Mouse (Mus musculus): ENCODE results near the gene Otud3.
"Not testable (repeated sequence)": the region's sequence is repeated elsewhere in the genome, so short reads cannot be mapped to it uniquely, and the experiment has no call there.

Gene Otud3

GRCm38 (mm10) chr4:138913797-138914196 lies at the start of gene Otud3:
Gene Otud3, minus strand, starts transcription at chr4:138913945.
- DNase-seq (ENCODE audit: extremely low spot score): peak; percentile 95

- no peak for DNase-seq (ENCODE audit: extremely low spot score)
Measured at GRCm38 (mm10) chr4:138962719-138963118, 49.0 kb upstream of the Otud3 start.

GRCm38 (mm10) chr4:138959926-138960325 lies 46.2 kb upstream of the Otud3 start:
- DNase-seq (ENCODE audit: extremely low spot score): no peak

GRCm38 (mm10) chr4:138959120-138959519 lies 45.4 kb upstream of the Otud3 start:
- no peak for DNase-seq (ENCODE audit: extremely low spot score)

GRCm38 (mm10) chr4:138958612-138959011 lies 44.9 kb upstream of the Otud3 start:
- no peak for DNase-seq (ENCODE audit: extremely low spot score)

GRCm38 (mm10) chr4:138948257-138948656 lies 34.5 kb upstream of the Otud3 start:
- no peak for DNase-seq (ENCODE audit: extremely low spot score)

- DNase-seq (ENCODE audit: extremely low spot score): peak; percentile 70
Measured at GRCm38 (mm10) chr4:138943730-138944129, 30.0 kb upstream of the Otud3 start.

- no peak for DNase-seq (ENCODE audit: extremely low spot score)
Measured at GRCm38 (mm10) chr4:138941966-138942365, 28.2 kb upstream of the Otud3 start.

- DNase-seq (ENCODE audit: extremely low spot score): no peak
Measured at GRCm38 (mm10) chr4:138941401-138941800, 27.7 kb upstream of the Otud3 start.

- DNase-seq (ENCODE audit: extremely low spot score): no peak
Measured at GRCm38 (mm10) chr4:138939481-138939880, 25.7 kb upstream of the Otud3 start.

- DNase-seq (ENCODE audit: extremely low spot score): no peak
Measured at GRCm38 (mm10) chr4:138938495-138939269, 24.9 kb upstream of the Otud3 start.

GRCm38 (mm10) chr4:138934456-138935145 lies 20.9 kb upstream of the Otud3 start:
- no peak for DNase-seq (ENCODE audit: extremely low spot score)

- DNase-seq (ENCODE audit: extremely low spot score): no peak
Measured at GRCm38 (mm10) chr4:138933862-138934261, 20.1 kb upstream of the Otud3 start.

GRCm38 (mm10) chr4:138925561-138925960 lies 11.8 kb upstream of the Otud3 start:
- DNase-seq (ENCODE audit: extremely low spot score): no peak

GRCm38 (mm10) chr4:138922131-138922459 lies 8.3 kb upstream of the Otud3 start:
- peak; percentile 92 for DNase-seq (ENCODE audit: extremely low spot score)

- DNase-seq (ENCODE audit: extremely low spot score): no peak
Measured at GRCm38 (mm10) chr4:138921254-138922130, 7.7 kb upstream of the Otud3 start.

- DNase-seq (ENCODE audit: extremely low spot score): no peak
Measured at GRCm38 (mm10) chr4:138917282-138917681, 3.5 kb upstream of the Otud3 start.

- DNase-seq (ENCODE audit: extremely low spot score): no peak
Measured at GRCm38 (mm10) chr4:138913141-138913787, 481 bp downstream of the Otud3 start.

GRCm38 (mm10) chr4:138905624-138906337 lies 8.0 kb downstream of the Otud3 start:
- DNase-seq (ENCODE audit: extremely low spot score): no peak

GRCm38 (mm10) chr4:138899361-138899760 lies 14.4 kb downstream of the Otud3 start:
- DNase-seq (ENCODE audit: extremely low spot score): no peak

GRCm38 (mm10) chr4:138893789-138894188 lies 20.0 kb downstream of the Otud3 start:
- not testable (repeated sequence) for DNase-seq (ENCODE audit: extremely low spot score)

Measured in embryo, embryonic 9.5 days (tissue).